Mouse (Mus musculus) left cerebral cortex, adult 2 months (tissue): ENCODE data around the gene Gbp3. TPM values are rescaled to one million over a fixed set of nuclear protein-coding genes. Genes with fewer than 3 reads are reported as not detected.
"Not testable (repeated sequence)": the region's sequence is repeated elsewhere in the genome, so short reads cannot be mapped to it uniquely, and the experiment has no call there.

Experiments used
- DNase-seq, 2 experiments: peaks; one replicate each; pipeline ENCODE4 v3.0.0; 2021 to 2022; ENCODE audit warnings: low spot score in 2 of 2, mixed read lengths in 1 of 2; ENCODE audit errors: extremely low spot score in 1 of 2
- H3K27ac ChIP-seq: fragments of 200-600 bp; 2 replicates; pipeline ENCODE4 v1.8.1; 2022
- H3K4me3 ChIP-seq: fragments of 200-600 bp; 2 replicates; pipeline ENCODE4 v1.8.1; 2022
- CTCF ChIP-seq: fragments of 200-600 bp; IDR thresholded peaks from 2 replicates; pipeline ENCODE4 v1.8.1; 2022; ENCODE audit warnings: antibody characterized with exemption, mild to moderate bottlenecking, moderate library complexity
- intact Hi-C: fragments of 180-260 bp; cut with DNase I; formaldehyde crosslinking; loops from one replicate; pipeline ENCODE4 v1.15.1; 2025
- long read RNA-seq, 2 experiments: library from polyadenylated mRNA; stranded (forward); transcript quantifications; one replicate each; pipeline ENCODE4 v2.0.0; 2021; ENCODE audit warnings: borderline mapping rate in 2 of 2
- total RNA-seq, 2 experiments: library from RNA; stranded (reverse); gene quantifications; 2 replicates each; pipeline ENCODE4 v1.2.3; 2021

The Gbp3 gene
- 1 to 10 TPM; 3.2 to 5.1 TPM for total RNA-seq
- long read RNA-seq, experiment 1, partial matches to known transcripts: 1 of 5 reads
- long read RNA-seq, experiment 1, other reads (novel, unspliced or antisense): 3 of 5 reads
- long read RNA-seq, experiment 2, partial matches to known transcripts: 0 of 5 reads
- long read RNA-seq, experiment 2, other reads (novel, unspliced or antisense): 5 of 5 reads

DNA sequence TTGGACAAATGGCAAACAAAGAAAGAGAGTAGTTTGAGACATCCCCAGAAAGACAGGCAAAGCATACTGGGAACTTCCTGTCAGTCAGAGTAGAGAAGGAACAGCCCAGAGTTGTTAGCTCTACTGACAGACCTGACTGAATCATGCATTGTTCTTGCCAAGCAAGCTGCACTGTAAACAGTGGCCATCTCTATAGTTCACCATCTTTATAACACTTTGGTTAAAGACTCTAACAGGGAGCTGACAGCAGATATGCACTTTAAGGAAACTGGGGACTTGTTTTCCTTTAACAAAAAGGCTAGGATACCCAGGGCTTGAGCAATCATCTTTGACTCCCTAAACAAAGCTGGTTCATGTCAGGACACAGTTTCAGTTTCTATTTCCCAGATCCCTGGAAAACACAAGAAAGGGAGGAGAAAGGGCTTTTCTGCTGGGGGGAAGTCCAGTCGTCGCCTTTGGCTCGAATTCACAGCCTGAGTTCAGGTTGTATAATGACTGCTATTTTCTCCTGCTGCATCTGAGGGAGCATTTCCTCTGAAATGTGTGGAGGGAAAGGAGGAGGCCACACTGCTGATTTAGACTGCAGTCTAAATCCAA lies at the start of gene Gbp3:
Gene Gbp3 (plus strand): TSS at position 395 of the 597 bp plus-strand sequence.
- Histone ChIP-seq H3K27ac (peak within 1 kb of the TSS; percentile 63), H3K4me3 (peak within 1 kb of the TSS; percentile 47)
- intact Hi-C loops: loop anchor here (1.0 kb wide), 1 partner anchor 69 kb away; no protein-coding TSS in a partner anchor
- TF ChIP-seq CTCF: no peak
- no peak for DNase-seq

DNA sequence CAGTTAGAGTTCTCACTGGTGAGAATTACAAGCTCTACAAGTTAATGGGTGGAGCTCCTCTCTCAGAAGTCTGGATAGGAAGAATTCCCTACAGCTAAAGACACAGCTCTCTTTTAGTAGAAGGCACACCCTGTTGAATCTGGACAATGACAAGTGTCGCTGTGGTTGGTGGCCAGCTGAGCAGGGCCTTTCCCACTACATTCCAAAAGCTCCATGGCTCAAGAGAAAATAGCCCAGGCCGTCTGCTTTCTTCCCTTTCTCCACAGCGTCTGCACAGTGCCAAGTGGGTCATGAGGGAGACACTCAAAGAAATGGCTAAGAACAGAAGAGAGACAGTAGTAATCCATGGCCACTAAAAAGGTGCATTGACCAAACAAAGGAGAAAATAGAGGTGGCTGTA lies 31.7 kb upstream of the Gbp3 start:
- DNase-seq: no peak
- intact Hi-C loops: no loop called here
- Histone ChIP-seq H3K27ac (no peak overlapping the region), H3K4me3 (no peak overlapping the region)
- TF ChIP-seq CTCF: no peak

DNA sequence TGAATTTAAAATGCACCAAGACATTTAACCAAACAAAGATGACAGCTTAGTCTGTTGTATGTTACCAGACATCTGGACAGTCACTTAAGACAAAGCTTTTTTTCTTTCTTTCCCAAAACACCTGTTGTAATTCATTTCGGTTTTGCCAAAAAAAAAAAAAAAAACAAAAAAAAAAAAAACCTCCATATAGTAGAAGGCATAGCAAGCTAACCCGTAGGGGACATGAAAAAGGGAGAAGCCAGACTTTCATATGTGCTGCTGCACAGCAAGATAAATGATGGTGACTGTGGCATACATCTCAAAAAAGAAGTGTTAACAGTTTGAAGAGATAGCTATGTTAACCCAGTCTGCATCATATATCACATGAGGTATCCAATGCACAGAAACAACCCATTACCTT lies 30.2 kb upstream of the Gbp3 start:
- peak overlapping the region; percentile 62 for H3K4me3 ChIP-seq
- H3K27ac ChIP-seq: no peak overlapping the region; the same call in 1 of the 2 replicates
- no peak for DNase-seq
- TF ChIP-seq CTCF: no peak
- intact Hi-C loops: no loop called here

DNA sequence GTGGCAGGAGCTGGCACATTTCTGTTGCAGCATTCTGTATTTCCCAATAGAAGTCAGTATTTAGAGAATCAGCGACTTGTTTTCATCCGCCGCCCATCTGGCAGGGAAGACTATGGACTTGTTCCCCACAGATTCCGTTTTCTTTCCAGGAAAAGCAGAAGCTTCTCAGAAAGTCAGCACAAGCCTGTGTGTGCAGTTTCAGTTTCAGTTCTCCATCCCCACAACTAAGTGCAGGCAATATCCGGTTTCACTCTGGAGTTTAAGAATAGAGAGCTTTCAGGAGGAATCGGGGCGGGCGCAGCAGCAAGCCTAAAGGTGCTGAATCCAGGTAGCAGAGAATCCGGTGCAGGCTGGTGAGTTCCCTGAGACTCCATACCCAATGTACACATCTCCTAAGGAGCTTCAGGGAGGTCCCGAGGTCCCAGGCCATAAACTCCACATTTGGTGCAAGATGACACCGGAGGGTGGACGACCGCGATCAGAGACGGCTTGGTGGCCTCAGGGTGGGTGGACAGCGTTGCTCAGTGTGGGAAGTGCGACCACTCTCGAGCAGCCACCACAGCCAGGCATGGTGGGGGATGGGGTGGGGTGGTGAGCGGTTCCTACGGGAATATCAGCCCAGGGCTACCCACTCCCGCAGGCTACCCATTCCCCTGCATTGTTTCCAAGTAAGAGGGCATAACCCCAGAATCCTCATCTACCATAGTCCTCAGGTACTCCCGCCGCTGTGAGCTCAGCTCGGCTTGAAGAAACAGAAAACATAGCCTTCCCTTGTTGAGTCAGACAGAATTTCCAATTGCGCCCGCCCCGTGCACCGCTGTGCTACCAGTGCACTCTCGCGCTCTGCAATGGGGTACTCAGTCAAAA lies 29.5 kb upstream of the Gbp3 start, which contains the start of gene Gbp7:
Gene Gbp7 (plus strand): TSS at position 256 of the 867 bp plus-strand sequence.
- Histone ChIP-seq H3K4me3 (peak within 1 kb of the TSS; percentile 62), H3K27ac (peak within 1 kb of the TSS; percentile 75)
- DNase-seq: peak; percentile 21 to 22
- TF ChIP-seq CTCF: no peak
- intact Hi-C loops: loop anchor here (5.0 kb wide), 1 partner anchor 33 kb away; no protein-coding TSS in a partner anchor

DNA sequence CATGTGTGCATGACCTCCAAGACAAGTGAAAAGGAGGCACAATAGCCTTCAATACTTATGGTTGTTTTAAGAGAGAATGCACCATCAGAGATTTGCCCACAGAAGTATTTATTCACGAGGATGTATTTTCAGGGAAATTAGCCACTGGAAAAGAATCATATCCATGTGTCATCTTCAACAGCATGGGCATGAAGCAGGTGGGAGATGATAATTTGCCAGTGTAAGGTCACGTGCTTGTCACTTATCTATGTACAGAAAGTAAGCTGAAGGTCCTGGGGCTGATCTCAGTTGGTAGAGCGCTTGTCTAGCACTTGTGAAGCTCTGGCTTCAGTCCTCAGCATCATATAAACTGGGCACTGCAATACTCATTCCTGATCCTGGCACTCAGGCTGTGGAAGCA lies 28.2 kb upstream of the Gbp3 start:
- no peak for TF ChIP-seq CTCF
- no peak overlapping the region for H3K27ac ChIP-seq
- intact Hi-C loops: loop anchor here (5.0 kb wide), 1 partner anchor 34 kb away; no protein-coding TSS in a partner anchor
- no peak for DNase-seq
- H3K4me3 ChIP-seq: no peak overlapping the region

DNA sequence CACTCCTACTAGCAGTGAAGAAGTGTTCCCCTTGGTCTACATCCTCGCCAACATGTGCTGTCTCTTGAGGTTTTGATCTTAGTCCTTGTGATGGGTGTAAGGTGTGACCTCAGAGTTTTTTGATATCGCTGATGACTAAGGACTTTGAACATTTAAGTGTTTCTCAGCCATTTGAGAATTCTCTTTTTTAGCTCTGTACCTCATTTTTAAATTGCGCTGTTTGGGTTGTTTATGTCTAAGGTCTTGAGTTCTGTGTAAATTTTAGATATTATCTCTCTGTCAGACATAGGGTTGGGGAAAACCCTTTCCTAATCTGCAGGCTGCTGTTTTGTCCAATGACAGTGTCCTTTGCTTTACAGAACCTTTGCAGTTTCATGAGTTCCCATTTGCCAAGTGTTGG lies 26.6 kb upstream of the Gbp3 start:
- H3K4me3 ChIP-seq: no peak overlapping the region
- H3K27ac ChIP-seq: no peak overlapping the region
- no peak for TF ChIP-seq CTCF
- intact Hi-C loops: loop anchor here (5.0 kb wide), 1 partner anchor 36 kb away; no protein-coding TSS in a partner anchor
- no peak for DNase-seq

DNA sequence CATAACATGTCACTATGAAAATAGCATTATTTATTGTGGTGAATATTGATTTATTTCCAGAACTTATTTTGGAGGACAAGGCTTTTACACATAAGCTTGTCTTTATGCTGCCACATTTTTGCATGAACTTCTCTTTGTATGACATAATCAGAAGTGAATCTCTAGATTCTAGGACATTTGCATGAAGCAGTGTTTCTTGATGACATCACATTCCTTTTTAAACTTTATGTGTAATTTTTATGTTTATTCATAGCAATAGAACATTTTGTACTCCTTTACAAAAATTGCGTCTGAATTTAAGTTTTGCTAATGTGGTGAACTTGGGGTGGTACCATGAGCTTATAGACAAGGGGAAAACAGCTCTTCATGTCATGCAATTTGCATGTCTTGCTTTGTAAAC lies 24.2 kb upstream of the Gbp3 start:
- Histone ChIP-seq H3K4me3 (no peak overlapping the region), H3K27ac (no peak overlapping the region)
- intact Hi-C loops: no loop called here
- TF ChIP-seq CTCF: no peak
- DNase-seq: no peak

DNA sequence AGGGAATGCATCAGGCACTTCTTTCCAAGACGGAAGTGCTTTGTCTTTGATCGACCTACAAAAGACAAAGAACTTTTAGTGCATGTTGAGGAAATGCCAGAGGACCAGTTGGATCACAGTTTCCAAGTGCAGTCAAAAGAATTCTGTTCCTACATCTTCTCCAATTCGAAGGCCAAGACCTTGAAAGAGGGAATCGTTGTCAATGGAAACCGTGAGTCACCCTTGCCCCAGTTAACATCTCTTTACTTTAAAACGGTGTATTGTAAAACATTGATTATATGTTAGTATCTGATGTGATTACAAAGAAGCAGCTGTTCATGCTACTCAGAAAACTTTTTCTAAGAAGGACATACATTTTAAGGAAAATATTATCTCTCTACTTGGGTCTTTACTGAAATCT lies 18.4 kb upstream of the Gbp3 start:
- Histone ChIP-seq H3K4me3 (no peak overlapping the region), H3K27ac (no peak overlapping the region)
- DNase-seq: no peak
- no peak for TF ChIP-seq CTCF
- intact Hi-C loops: no loop called here

DNA sequence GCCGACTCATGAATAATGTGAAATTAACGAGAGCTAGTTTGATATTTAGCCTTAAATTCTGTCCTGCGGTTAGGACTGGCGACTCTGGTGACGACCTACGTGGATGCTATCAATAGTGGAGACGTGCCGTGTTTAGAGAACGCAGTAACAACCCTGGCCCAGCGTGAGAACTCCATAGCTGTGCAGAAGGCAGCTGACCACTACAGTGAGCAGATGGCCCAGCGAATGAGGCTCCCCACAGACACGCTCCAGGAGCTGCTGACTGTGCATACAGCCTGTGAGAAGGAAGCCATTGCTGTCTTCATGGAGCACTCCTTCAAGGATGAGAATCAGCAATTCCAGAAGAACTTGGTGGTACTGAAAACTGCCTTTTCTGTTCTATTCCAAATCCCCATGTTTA lies 17.1 kb upstream of the Gbp3 start:
- intact Hi-C loops: not testable (repeated sequence)

DNA sequence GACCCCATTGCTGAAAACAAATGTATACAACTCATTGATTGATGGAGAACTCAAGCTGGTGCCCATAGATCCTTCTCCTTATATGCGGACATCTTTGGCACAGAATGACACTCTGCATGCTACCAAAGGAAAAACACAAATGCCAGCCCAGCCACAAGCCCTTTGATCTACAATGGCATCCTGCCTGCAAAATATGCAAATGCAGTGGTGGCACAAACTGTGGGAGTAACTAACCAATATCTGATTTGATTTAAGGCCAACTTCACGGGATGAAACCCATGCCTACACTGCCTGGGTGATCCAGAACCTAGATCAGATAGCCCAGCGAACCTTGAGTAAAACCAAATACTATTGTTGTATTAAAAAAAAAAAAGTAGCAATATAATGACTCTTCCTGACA lies 13.1 kb upstream of the Gbp3 start:
- no peak for DNase-seq
- no peak for TF ChIP-seq CTCF
- intact Hi-C loops: no loop called here
- Histone ChIP-seq H3K27ac (no peak overlapping the region), H3K4me3 (no peak overlapping the region)

More for the DNA sequence above, 17.1 kb upstream of the Gbp3 start:
- H3K27ac ChIP-seq, H3K4me3 ChIP-seq, DNase-seq: not testable (repeated sequence)

DNA sequence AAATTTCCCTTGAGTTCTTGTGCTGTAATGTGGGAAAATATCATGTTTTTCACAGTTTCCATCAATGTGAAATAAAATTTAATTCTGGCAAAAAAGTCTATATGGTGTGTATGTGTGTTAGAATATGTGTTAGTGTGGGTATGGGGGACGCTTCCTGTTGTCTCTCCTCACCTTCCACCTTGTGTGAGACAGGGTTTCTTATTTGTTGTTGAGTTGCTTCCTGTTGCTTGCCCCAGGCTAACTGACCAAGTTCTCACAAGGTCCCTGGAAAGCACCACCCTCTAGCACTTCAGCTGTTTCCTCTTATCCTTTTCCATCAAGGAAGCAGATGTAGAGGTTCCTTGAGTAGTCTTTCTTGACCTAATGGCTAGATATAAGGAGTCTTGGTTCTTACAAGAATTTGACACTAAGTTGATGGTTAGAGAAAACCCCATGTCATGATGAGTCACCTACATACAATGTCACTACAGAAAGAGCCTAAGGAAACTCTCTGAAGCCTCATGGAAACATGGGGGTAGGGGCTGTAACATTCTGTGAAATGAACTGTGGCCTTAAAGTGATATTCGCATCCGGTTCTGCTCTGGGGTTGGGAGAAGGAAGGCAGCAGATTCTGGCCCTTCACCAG lies 9.7 kb upstream of the Gbp3 start:
- TF ChIP-seq CTCF: no peak
- H3K4me3 ChIP-seq: no peak overlapping the region
- no peak overlapping the region for H3K27ac ChIP-seq
- DNase-seq: no peak
- intact Hi-C loops: no loop called here

DNA sequence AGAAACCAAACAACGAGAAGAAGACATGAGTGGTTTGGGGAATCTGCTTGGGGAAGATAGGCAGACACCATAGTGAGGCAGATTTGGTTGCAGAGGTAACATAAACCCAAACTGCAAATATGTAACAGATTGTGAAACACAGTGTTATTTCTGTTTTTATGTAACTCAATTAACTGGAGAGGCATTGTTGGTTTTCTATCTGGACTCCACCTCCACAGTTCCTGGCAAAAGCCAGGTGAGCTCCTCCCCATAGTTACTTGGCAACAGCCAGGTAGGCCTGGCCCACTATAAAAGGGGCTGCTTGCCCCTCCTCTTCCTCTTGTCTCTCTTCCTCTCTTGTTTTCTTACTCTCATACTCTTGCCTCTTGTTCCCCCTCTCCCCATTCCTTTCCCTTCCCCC lies 5.2 kb upstream of the Gbp3 start:
- no peak for DNase-seq
- TF ChIP-seq CTCF: no peak
- Histone ChIP-seq H3K4me3 (no peak overlapping the region), H3K27ac (no peak overlapping the region)
- intact Hi-C loops: no loop called here
